Mouse (Mus musculus) liver, adult 2 months (tissue): ENCODE results near the gene Bfsp1. TPM values are rescaled to one million over a fixed set of nuclear protein-coding genes. Genes with fewer than 3 reads are reported as not detected.

Experiments
- DNase-seq: peaks from one replicate; pipeline ENCODE4 v3.0.0-alpha.2; 2011; ENCODE audit warnings: low read depth, low spot score; ENCODE audit errors: extremely low read depth
- H3K27ac ChIP-seq: fragments of 200-500 bp; replicated peaks from 2 replicates; pipeline ENCODE4 v1.5.1; 2012; ENCODE audit warnings: low read depth, mild to moderate bottlenecking, control low read depth, inconsistent platforms, low read length; ENCODE audit not compliant: insufficient read depth
- H3K27me3 ChIP-seq: fragments of 200-500 bp; 2 replicates; pipeline ENCODE4 v1.6.1; 2012; ENCODE audit warnings: mild to moderate bottlenecking, moderate library complexity, low read length, inconsistent platforms; ENCODE audit not compliant: control insufficient read depth, insufficient read depth
- H3K36me3 ChIP-seq: fragments of 200-500 bp; 2 replicates; pipeline ENCODE4 v1.6.1; 2012; ENCODE audit warnings: low read length, inconsistent platforms; ENCODE audit not compliant: control insufficient read depth, insufficient read depth
- H3K4me1 ChIP-seq: fragments of 200-500 bp; 2 replicates; pipeline ENCODE4 v1.6.1; 2011; ENCODE audit warnings: low read length; ENCODE audit not compliant: control insufficient read depth, insufficient read depth
- H3K4me3 ChIP-seq: fragments of 200-500 bp; 2 replicates; pipeline ENCODE4 v1.5.1; 2011; ENCODE audit warnings: low read depth, mild to moderate bottlenecking, control low read depth, low read length, moderate library complexity; ENCODE audit not compliant: insufficient read depth
- H3K79me2 ChIP-seq: fragments of 200-500 bp; 2 replicates; pipeline ENCODE4 v1.6.1; 2012; ENCODE audit warnings: inconsistent platforms, mild to moderate bottlenecking, low read length, moderate library complexity; ENCODE audit not compliant: control insufficient read depth, insufficient read depth
- H3K9ac ChIP-seq: fragments of 200-500 bp; 2 replicates; pipeline ENCODE4 v1.6.1; 2012; ENCODE audit warnings: low read depth, mild to moderate bottlenecking, control low read depth, inconsistent platforms, low read length
- CTCF ChIP-seq: fragments of 200-500 bp; IDR thresholded peaks from 2 replicates; pipeline ENCODE4 v1.5.1; 2011; ENCODE audit warnings: low read depth, low read length, control low read depth
- POLR2A ChIP-seq: fragments of 200-500 bp; IDR thresholded peaks from 2 replicates; pipeline ENCODE4 v1.6.1; 2011; ENCODE audit warnings: low read length, control low read depth; ENCODE audit not compliant: insufficient read depth; ENCODE audit errors: extremely low read depth
- WGBS: fragments of 180-500 bp; shearing (Covaris S2); methylation state at CpG from one replicate; pipeline ENCODE4 v1.1.7; 2018; 5-methylcytosine and 5-hydroxymethylcytosine counted together
- polyA plus RNA-seq: library from polyadenylated mRNA; depleted of rRNA; stranded (reverse); fragments of >200 nt; gene quantifications from 2 replicates; pipeline ENCODE4 v1.2.3, GENCODE M21; 2012
- total RNA-seq: library from RNA; depleted of rRNA; stranded (reverse); fragments of >200 nt; gene quantifications from 2 replicates; pipeline ENCODE4 v1.2.3, GENCODE M21; 2014

Gene Bfsp1
- total and polyA plus RNA-seq, 2 experiments, result 0.05 to 0.09 TPM

GRCm38 (mm10) chr2:143851354-143852221, 11.4 kb downstream of the Bfsp1 start:
- no peak for DNase-seq
- WGBS, result 86% methylated on average over 12 of the region's 12 CpGs
- TF ChIP-seq CTCF (no peak), POLR2A (no peak)
- no peaks in the 10 kb centered on the region for H3K27me3 ChIP-seq
- no peaks in the 10 kb centered on the region for H3K4me1 ChIP-seq
- H3K4me3 ChIP-seq, result no peak overlapping the region
- H3K79me2 ChIP-seq, result no peaks in the 10 kb centered on the region
- H3K27ac ChIP-seq, result no peak overlapping the region
- H3K9ac ChIP-seq, result no peak overlapping the region
- no peaks in the 10 kb centered on the region for H3K36me3 ChIP-seq

- no peaks in the 10 kb centered on the region for H3K4me1 ChIP-seq
- H3K27ac ChIP-seq, result no peak overlapping the region
- H3K4me3 ChIP-seq, result no peak overlapping the region
- no peak overlapping the region for H3K9ac ChIP-seq
- no peaks in the 10 kb centered on the region for H3K79me2 ChIP-seq
- 76% methylated on average over 3 of the region's 3 CpGs for WGBS
- TF ChIP-seq POLR2A (no peak), CTCF (no peak)
- DNase-seq, result no peak
- no peaks in the 10 kb centered on the region for H3K36me3 ChIP-seq
- H3K27me3 ChIP-seq, result no peaks in the 10 kb centered on the region
Measured at GRCm38 (mm10) chr2:143847291-143847690, 15.7 kb downstream of the Bfsp1 start.

DNA sequence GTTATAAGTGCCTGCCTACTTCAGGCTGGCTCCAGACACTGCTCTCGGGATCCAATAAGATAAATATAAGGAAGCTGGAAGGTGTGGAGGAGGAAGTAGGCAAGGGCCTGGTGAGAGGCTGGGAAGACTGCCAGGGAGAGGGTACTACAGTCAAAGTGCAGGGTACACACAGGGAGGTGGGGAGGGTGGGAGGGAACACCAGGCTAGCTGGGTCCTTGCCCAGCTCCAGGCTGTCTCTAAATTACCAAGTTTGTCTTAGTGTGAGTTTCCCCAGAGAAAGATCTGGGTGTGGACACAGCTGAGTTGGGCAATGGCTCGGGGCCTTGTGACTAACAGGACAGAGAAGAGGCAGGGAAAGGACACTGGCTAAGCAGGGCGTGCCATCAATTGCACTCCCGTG, 16.2 kb downstream of the Bfsp1 start:
- Histone ChIP-seq H3K27me3 (no peaks in the 10 kb centered on the region), H3K9ac (no peak overlapping the region), H3K36me3 (no peaks in the 10 kb centered on the region), H3K4me3 (no peak overlapping the region), H3K4me1 (no peaks in the 10 kb centered on the region), H3K27ac (no peak overlapping the region), H3K79me2 (no peaks in the 10 kb centered on the region)
- DNase-seq, result peak; percentile 8
- TF ChIP-seq CTCF (no peak), POLR2A (no peak)
- 53% methylated on average over 4 of the region's 4 CpGs for WGBS

DNA sequence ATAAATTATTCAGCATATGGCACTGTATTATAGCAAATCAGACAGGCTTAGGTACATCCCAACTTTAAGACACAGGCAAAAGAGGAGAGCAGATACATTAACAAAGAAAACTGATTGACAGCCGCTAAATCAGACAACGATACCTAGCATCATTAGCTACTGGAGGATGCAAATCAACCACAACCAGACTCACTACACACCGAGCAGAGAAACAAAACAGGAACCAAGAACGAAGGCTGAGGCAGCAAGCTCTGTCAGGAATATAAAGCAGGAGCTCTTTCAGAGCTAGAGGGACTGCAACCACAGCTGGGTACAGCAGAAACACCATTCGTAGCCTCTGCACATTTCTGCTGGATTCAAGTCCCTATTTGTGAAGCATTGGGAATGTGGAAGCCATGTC, 18.2 kb downstream of the Bfsp1 start:
- no peak for DNase-seq
- no peak overlapping the region for H3K9ac ChIP-seq
- no peak overlapping the region for H3K27ac ChIP-seq
- H3K27me3 ChIP-seq, result no peaks in the 10 kb centered on the region
- H3K79me2 ChIP-seq, result no peaks in the 10 kb centered on the region
- no peaks in the 10 kb centered on the region for H3K36me3 ChIP-seq
- TF ChIP-seq POLR2A (no peak), CTCF (no peak)
- H3K4me1 ChIP-seq, result no peaks in the 10 kb centered on the region
- 86% methylated on average over 5 of the region's 5 CpGs for WGBS
- no peak overlapping the region for H3K4me3 ChIP-seq

- H3K4me1 ChIP-seq, result no peaks in the 10 kb centered on the region
- no peaks in the 10 kb centered on the region for H3K36me3 ChIP-seq
- no peak for DNase-seq
- no peaks in the 10 kb centered on the region for H3K27me3 ChIP-seq
- TF ChIP-seq POLR2A, result no peak
- TF ChIP-seq CTCF, result no peak
- H3K27ac ChIP-seq, result no peak overlapping the region
- no peaks in the 10 kb centered on the region for H3K79me2 ChIP-seq
- no peak overlapping the region for H3K9ac ChIP-seq
- 94% methylated on average over 7 of the region's 7 CpGs for WGBS
- no peak overlapping the region for H3K4me3 ChIP-seq
Measured at GRCm38 (mm10) chr2:143841536-143841935, 21.4 kb downstream of the Bfsp1 start.

- 87% methylated on average over 6 of the region's 6 CpGs for WGBS
- no peaks in the 10 kb centered on the region for H3K27me3 ChIP-seq
- no peak overlapping the region for H3K4me3 ChIP-seq
- no peak overlapping the region for H3K27ac ChIP-seq
- DNase-seq, result no peak
- no peak overlapping the region for H3K9ac ChIP-seq
- no peaks in the 10 kb centered on the region for H3K79me2 ChIP-seq
- TF ChIP-seq CTCF, result no peak
- TF ChIP-seq POLR2A, result no peak
- H3K36me3 ChIP-seq, result no peaks in the 10 kb centered on the region
- H3K4me1 ChIP-seq, result no peaks in the 10 kb centered on the region
Measured at GRCm38 (mm10) chr2:143840895-143841294, 22.1 kb downstream of the Bfsp1 start.
